Mouse (Mus musculus): ENCODE data around the gene Fcor. TPM values are rescaled to one million over a fixed set of nuclear protein-coding genes. Genes with fewer than 3 reads are reported as not detected.

Fcor gene
- total RNA-seq, 2 experiments from 2014 or later: 7.8 TPM; not detected in 1

Other genes with a start within 250 kb of the Fcor start
- 1 to 10 TPM; 2.5 to 3.1 TPM for gene Pex11g, start 204.7 kb downstream of the Fcor start, total RNA-seq (2021)
- not detected for gene Tex45, start 201.5 kb downstream of the Fcor start, total RNA-seq (2021)
- 10 to 100 TPM; 24.2 to 24.6 TPM for gene Zfp358, start 179.2 kb downstream of the Fcor start, total RNA-seq (2021)
- gene Mcoln1, start 171.9 kb downstream of the Fcor start, total RNA-seq (2021): 10 to 100 TPM; 18.6 to 20.4 TPM
- 10 to 100 TPM in 1 of 2 experiments, 1 to 10 TPM in 1; 8.3 to 11.8 TPM for gene Pnpla6, start 157.0 kb downstream of the Fcor start, total RNA-seq (2021)
- gene C330021F23Rik, start 104.4 kb downstream of the Fcor start, total RNA-seq (2021): not detected
- gene Camsap3, start 85.1 kb downstream of the Fcor start, total RNA-seq (2021): under 1 TPM; 0.61 to 0.67 TPM
- gene Xab2, start 51.0 kb downstream of the Fcor start, total RNA-seq (2021): 10 to 100 TPM in 1 of 2 experiments, 1 to 10 TPM in 1; 9.5 to 10.0 TPM
- gene Pet100, start 50.8 kb downstream of the Fcor start, total RNA-seq (2021): 100 to 1,000 TPM in 1 of 2 experiments, 10 to 100 TPM in 1; 89.9 to 106 TPM
- under 1 TPM in 1 of 2 experiments, not detected in 1; 0.67 TPM for gene Pcp2, start 46.8 kb downstream of the Fcor start, total RNA-seq (2021)
- gene Stxbp2, start 41.4 kb downstream of the Fcor start, total RNA-seq (2021): 1 to 10 TPM; 1.2 to 1.9 TPM
- gene Retn, start 16.6 kb downstream of the Fcor start, total RNA-seq (2021): 10 to 100 TPM in 1 of 2 experiments, under 1 TPM in 1; 0.97 to 24.5 TPM
- gene Mcemp1, start 6.6 kb downstream of the Fcor start, total RNA-seq (2021): not detected
- 10 to 100 TPM; 17.8 to 18.0 TPM for gene Trappc5, start 3.9 kb upstream of the Fcor start, total RNA-seq (2021)
- under 1 TPM; 0.23 to 0.27 TPM for gene Fcer2a, start 21.8 kb upstream of the Fcor start, total RNA-seq (2021)
- gene Clec4g, start 48.3 kb upstream of the Fcor start, total RNA-seq (2021): not detected
- gene Cd209a, start 76.6 kb upstream of the Fcor start, total RNA-seq (2021): not detected
- gene Cd209e, start 181.9 kb upstream of the Fcor start, total RNA-seq (2021): not detected
- gene Cd209d, start 206.2 kb upstream of the Fcor start, total RNA-seq (2021): 1 to 10 TPM in 1 of 2 experiments, under 1 TPM in 1; 0.41 to 2.1 TPM

Data from gastrocnemius, postnatal 25 days (tissue).